Mouse (Mus musculus): ENCODE measurements around the gene Usp29.
A peak's percentile ranks its signal among the peaks of the same experiment; 100 is the strongest.
"Not testable (repeated sequence)": the region's sequence is repeated elsewhere in the genome, so short reads cannot be mapped to it uniquely, and the experiment has no call there.

The Usp29 gene

GRCm38 (mm10) chr7:6925926-6926730 lies 195.8 kb downstream of the Usp29 start:
- DNase-seq (ENCODE audit: low spot score), result no peak

DNA sequence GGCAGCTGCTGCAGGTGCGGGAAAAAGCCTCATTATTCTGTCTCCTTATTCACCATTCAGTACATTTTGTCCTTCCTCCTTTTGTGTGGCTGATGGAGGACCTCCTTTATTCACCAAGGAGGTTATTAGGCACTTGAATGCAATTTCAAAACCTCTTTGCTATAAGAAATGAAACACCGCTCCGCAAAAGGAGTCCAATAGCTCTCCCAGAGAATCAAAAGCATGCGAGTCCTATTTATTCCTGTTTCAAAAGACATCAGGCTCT lies 196.3 kb downstream of the Usp29 start:
- no peak for DNase-seq (ENCODE audit: low spot score)

DNA sequence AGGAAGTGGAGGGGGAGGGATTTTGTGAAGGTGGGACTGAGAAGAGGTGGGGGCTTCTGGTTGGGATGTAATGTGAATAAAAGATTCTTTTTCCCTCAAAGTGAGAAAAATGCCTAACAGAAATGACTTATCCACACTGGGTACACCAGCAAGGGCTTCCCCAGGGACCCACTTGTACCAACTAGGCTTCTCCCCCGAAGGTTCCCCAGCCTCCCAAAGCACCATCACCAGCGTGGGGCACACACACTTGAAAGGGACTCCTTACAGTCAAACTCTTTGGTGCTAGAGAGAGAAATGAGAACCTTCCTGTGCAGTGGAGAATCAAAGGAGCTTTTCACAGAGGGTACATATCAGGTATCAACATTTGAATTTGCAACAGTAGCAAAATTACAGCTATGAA lies 198.9 kb downstream of the Usp29 start:
- no peak for DNase-seq (ENCODE audit: low spot score)

GRCm38 (mm10) chr7:6934741-6935140 lies 204.4 kb downstream of the Usp29 start:
- no peak for DNase-seq (ENCODE audit: low spot score)

DNA sequence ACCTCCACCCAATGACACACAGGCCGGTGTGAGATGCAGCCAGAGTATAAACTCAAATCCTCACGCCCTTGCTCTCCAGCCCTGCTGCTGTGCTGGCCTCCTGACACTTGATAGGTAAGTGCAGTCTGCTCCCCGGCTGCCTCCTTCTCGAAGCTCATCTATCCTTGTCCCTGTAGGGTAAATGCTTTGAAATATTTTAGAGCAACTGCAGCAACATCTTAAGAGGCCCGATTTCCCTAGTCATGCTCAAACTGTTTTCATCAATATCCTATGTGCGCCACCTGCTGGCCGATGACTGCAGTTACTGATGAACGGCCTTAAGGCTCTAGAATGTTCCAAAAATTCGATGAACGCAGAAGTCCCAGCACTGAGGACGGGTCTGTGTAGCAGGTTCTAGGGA lies 206.7 kb downstream of the Usp29 start:
- peak; percentile 29 for DNase-seq (ENCODE audit: low spot score)

DNA sequence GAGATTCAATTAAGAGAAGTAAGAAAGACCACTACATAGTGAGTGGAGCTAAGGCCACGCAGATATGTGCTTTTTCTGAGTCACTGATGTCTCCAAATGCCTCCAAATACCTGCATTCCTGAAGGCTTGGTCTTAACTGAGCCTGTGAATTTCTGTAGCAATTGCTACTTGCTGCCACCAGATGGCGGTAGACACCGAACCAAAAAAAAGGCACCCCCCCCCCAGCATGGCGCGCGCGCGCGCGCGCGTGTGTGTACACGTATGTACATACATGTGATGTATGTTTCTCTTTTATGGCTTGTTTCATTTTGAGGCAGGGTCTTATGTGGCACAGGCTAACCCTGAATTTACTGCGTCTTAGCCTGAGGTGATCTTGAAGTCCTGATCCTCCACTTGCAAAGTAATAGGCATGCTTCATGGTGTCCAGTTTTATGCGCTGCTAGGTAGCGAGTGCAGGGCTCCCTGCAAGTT lies 210.4 kb downstream of the Usp29 start:
- no peak for DNase-seq (ENCODE audit: low spot score)

- not testable (repeated sequence) for DNase-seq (ENCODE audit: low spot score)
Measured at GRCm38 (mm10) chr7:6948061-6948460, 217.7 kb downstream of the Usp29 start.

DNA sequence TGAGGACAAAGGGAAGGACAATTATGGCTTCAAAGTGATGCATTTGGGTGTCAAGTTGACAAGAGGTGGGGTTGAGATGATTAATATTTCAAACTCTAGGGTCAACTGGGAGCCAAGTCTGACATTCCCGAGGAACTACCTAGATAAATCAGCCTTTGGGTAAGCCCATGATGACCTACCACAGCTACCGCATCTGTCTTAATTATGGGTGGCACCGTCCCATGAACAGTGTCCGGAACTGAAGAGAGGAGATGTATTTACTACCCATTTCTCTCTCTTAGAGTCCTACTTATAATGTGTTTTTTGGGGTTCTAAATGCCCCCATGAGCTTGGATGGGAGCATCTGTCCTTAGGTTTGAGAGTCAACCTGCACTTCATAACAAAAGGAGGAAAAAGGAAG lies 226.2 kb downstream of the Usp29 start:
- DNase-seq (ENCODE audit: low spot score), result no peak

- no peak for DNase-seq (ENCODE audit: low spot score)
Measured at GRCm38 (mm10) chr7:6958574-6958973, 228.2 kb downstream of the Usp29 start.

- DNase-seq (ENCODE audit: low spot score), result no peak
Measured at GRCm38 (mm10) chr7:6973566-6973965, 243.2 kb downstream of the Usp29 start.

DNA sequence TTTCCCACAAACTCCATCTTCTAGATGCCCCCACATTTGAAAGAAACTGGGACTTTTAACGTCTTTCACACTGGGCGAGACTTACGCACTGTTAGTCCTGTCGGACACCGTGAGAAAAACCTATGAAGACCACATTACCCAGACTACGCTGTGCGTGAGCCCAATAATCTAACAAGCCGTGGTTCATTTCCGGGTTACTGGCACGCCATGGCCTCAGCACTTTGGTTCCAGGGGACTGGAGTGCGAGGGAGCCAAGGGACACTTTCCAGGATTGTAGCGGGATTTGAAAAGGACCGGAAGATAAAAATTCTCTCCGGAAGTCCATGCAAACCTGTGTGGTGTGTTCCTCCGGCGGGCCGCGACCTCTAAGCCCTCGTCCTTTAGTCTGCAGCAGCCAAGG lies 246.5 kb downstream of the Usp29 start:
- DNase-seq (ENCODE audit: low spot score), result no peak

DNA sequence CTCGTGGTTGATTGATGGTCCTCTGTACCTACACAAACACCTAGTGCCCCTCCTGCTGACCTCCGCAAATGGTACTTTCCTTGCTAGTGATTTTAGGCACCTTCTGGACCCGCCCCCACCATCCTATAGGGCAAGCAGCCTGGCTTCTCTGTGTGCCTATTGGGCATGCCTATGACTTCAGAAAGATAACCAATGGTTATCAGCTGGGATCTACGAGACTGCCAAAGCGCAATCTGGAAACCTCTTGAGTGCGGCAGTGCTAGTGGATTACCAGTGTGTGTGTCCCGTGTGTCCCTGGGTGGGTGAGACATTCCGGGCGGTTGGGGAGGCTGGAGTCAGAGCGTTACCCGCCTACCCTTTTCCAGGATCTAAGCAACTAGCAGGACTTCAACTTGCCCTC lies 264.9 kb downstream of the Usp29 start, which contains the start of gene Aurkc:
Gene Aurkc, plus strand, starts transcription at position 50 of the 400 bp plus-strand sequence.
- DNase-seq (ENCODE audit: low spot score), result not testable (repeated sequence)

DNA sequence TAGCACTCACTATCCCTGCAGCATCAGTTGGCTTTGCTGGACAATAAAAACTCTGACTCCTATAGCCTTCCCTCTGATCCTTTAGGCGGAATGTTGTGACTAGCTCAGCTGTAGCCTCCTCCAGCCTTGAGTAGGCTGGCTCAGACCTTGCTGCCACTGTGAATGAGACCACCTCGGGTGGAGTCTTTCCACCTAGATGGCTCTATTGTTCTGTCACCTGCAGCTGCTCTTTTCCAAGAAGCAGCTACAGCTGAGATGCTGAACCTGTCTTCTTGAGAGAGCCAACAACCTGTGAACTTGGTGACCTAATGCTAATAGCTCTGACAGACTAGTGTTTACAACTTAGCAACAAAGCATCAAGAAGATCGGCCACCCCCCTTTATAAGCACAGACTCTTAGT lies 268.5 kb downstream of the Usp29 start:
- not testable (repeated sequence) for DNase-seq (ENCODE audit: low spot score)

DNA sequence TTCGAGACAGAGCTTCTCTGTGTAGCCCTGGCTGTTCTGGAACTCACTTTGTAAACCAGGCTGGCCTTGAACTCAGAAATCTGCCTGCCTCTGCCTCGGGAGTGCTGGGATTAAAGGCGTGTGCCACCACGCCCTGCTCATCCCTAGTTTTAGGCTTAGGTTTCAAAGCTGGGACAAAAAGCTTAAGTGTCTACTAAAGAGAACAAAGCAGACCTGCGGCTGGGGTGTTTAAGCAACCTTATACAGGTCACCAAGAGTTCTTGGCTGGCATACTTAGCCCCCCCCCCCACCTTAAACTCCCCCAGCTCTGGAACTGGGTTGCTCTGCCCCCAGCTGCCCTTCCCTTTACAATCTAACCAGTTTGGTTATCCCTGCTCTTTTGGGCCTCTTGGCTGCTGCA lies 275.1 kb downstream of the Usp29 start:
- DNase-seq (ENCODE audit: low spot score), result not testable (repeated sequence)

All from T-cell, adult 2 months (primary cell).